Mouse (Mus musculus): ENCODE data around the gene Dok1.
A peak's percentile ranks its signal among the peaks of the same experiment; 100 is the strongest.

Dok1 gene

GRCm38 (mm10) chr6:83014482-83015466, 18.5 kb downstream of the Dok1 start:
- no peak for DNase-seq

GRCm38 (mm10) chr6:83013444-83013843, 19.8 kb downstream of the Dok1 start:
- DNase-seq: no peak

- no peak for DNase-seq
Measured at GRCm38 (mm10) chr6:83011756-83012155, 21.5 kb downstream of the Dok1 start.

GRCm38 (mm10) chr6:83011255-83011654, 22.0 kb downstream of the Dok1 start:
- no peak for DNase-seq

GRCm38 (mm10) chr6:83010010-83010409, 23.3 kb downstream of the Dok1 start:
- DNase-seq: no peak

- DNase-seq: no peak
Measured at GRCm38 (mm10) chr6:83008659-83009058, 24.6 kb downstream of the Dok1 start.

GRCm38 (mm10) chr6:83006114-83006513, 27.2 kb downstream of the Dok1 start:
- no peak for DNase-seq

- no peak for DNase-seq
Measured at GRCm38 (mm10) chr6:83005444-83006011, 27.7 kb downstream of the Dok1 start.

- no peak for DNase-seq
Measured at GRCm38 (mm10) chr6:83004872-83005271, 28.4 kb downstream of the Dok1 start.

GRCm38 (mm10) chr6:83004309-83004708, 29.0 kb downstream of the Dok1 start:
- no peak for DNase-seq

GRCm38 (mm10) chr6:83003850-83004249, 29.4 kb downstream of the Dok1 start:
- no peak for DNase-seq

GRCm38 (mm10) chr6:83003082-83003481, 30.2 kb downstream of the Dok1 start:
- no peak for DNase-seq

GRCm38 (mm10) chr6:82999986-83000385, 33.3 kb downstream of the Dok1 start:
- no peak for DNase-seq

- peak; percentile 23 for DNase-seq
Measured at GRCm38 (mm10) chr6:82998326-82998725, 34.9 kb downstream of the Dok1 start.

- DNase-seq: peak; percentile 39
Measured at GRCm38 (mm10) chr6:82997511-82998102, 35.7 kb downstream of the Dok1 start.

GRCm38 (mm10) chr6:82996740-82997315, 36.4 kb downstream of the Dok1 start:
- DNase-seq: peak; percentile 94

- no peak for DNase-seq
Measured at GRCm38 (mm10) chr6:82994372-82994771, 38.9 kb downstream of the Dok1 start.

- no peak for DNase-seq
Measured at GRCm38 (mm10) chr6:82993696-82994095, 39.6 kb downstream of the Dok1 start.

GRCm38 (mm10) chr6:82987411-82987971, 45.8 kb downstream of the Dok1 start:
- DNase-seq: peak; percentile 76

All from embryo, embryonic 11 days (tissue).